Mouse (Mus musculus) heart, adult 9 months (tissue): ENCODE data around the gene Gm10153.
"Not testable (repeated sequence)": the region's sequence is repeated elsewhere in the genome, so short reads cannot be mapped to it uniquely, and the experiment has no call there.

Experiments
- DNase-seq, 2 experiments: peaks; one replicate each; pipeline ENCODE4 v3.0.0; 2022; ENCODE audit warnings: low spot score in 2 of 2

Gene Gm10153

GRCm38 (mm10) chr7:142143506-142144010, 46.6 kb downstream of the Gm10153 start:
- DNase-seq, result not testable (repeated sequence)

- DNase-seq, result no peak
Observed at GRCm38 (mm10) chr7:142140696-142141095, 49.5 kb downstream of the Gm10153 start.
